17 mouse cellular contexts compared by ENCODE assay signal in genomic region chr16:8734693-8735092, GRCm38 (mm10). TPM values are rescaled to one million over a fixed set of nuclear protein-coding genes. Genes with fewer than 3 reads are reported as not detected.
A peak's percentile ranks its signal among the peaks of the same experiment; 100 is the strongest.
DNase-seq lines count a peak whose midpoint lies in the region; ATAC-seq lines count a peak whose summit lies in the region.
"Had no signal": no experiment of that assay in that cellular context is flagged by ENCODE, and none has a peak within 500 bp of the region (broad histone marks: within the 10 kb centered on the region; RNA-seq: fewer than 3 reads in every experiment).

No protein-coding gene starts in this region.

- no peaks in the 10 kb centered on the region for H3K27me3 ChIP-seq in hindbrain, embryonic 14.5 days (ENCODE audit: control insufficient read depth, insufficient read depth, low read length)
- no peaks in the 10 kb centered on the region for H3K27me3 ChIP-seq in hindbrain, embryonic 16.5 days (replicated peaks; ENCODE audit: control insufficient read depth, insufficient read depth, low read length)
- no peaks in the 10 kb centered on the region for H3K27me3 ChIP-seq in neural tube, embryonic 12.5 days (replicated peaks)
- H3K27me3 ChIP-seq: intestine, embryonic 15.5 days had no signal

- no peak overlapping the region for H3K9ac ChIP-seq in hindbrain, embryonic 14.5 days
- no peak overlapping the region for H3K9ac ChIP-seq in hindbrain, embryonic 16.5 days (ENCODE audit: low read depth, low read length)
- H3K9ac ChIP-seq in neural tube, embryonic 12.5 days, result no peak overlapping the region
- H3K9ac ChIP-seq: intestine, embryonic 15.5 days had no signal

- DNase-seq in adrenal gland, adult 2 months, result peak; percentile 60
- DNase-seq in adrenal gland, postnatal 4 days (ENCODE audit: low spot score in 2 of 2), result no peak
- DNase-seq in hindbrain, embryonic 14.5 days (ENCODE audit: low spot score), result no peak
- no peak for DNase-seq in neural tube, embryonic 10.5 days (ENCODE audit: extremely low spot score, low spot score)
- DNase-seq in natural killer cell, adult 2 months (ENCODE audit: low spot score in 2 of 2), result no peak
- no peak for DNase-seq in retina, embryonic 14.5 days (ENCODE audit: low spot score)
- DNase-seq: kidney, postnatal 14 days had no signal

- no peaks in the 10 kb centered on the region for H3K9me3 ChIP-seq in hindbrain, embryonic 14.5 days (ENCODE audit: control insufficient read depth, low read length)
- H3K9me3 ChIP-seq in hindbrain, embryonic 16.5 days (ENCODE audit: control insufficient read depth, low read length), result no peaks in the 10 kb centered on the region
- H3K9me3 ChIP-seq in neural tube, embryonic 12.5 days, result no peaks in the 10 kb centered on the region
- H3K9me3 ChIP-seq: intestine, embryonic 15.5 days had no signal

- no peaks in the 10 kb centered on the region for H3K36me3 ChIP-seq in hindbrain, embryonic 14.5 days (replicated peaks; ENCODE audit: control insufficient read depth, insufficient read depth)
- H3K36me3 ChIP-seq in hindbrain, embryonic 16.5 days (ENCODE audit: control insufficient read depth, insufficient read depth, low read length), result no peaks in the 10 kb centered on the region
- no peaks in the 10 kb centered on the region; the same call in 1 of the 2 replicates for H3K36me3 ChIP-seq in neural tube, embryonic 12.5 days
- H3K36me3 ChIP-seq: intestine, embryonic 15.5 days had no signal

- H3K27ac ChIP-seq in hindbrain, embryonic 14.5 days, result no peak overlapping the region
- no peak overlapping the region for H3K27ac ChIP-seq in hindbrain, embryonic 16.5 days (ENCODE audit: low read depth, low read length)
- H3K27ac ChIP-seq in neural tube, embryonic 12.5 days, result no peak overlapping the region
- H3K27ac ChIP-seq: intestine, embryonic 15.5 days had no signal

- WGBS in hindbrain, embryonic 14.5 days, result 83% methylated on average over 4 of the region's 4 CpGs
- WGBS in hindbrain, embryonic 16.5 days, result 82% methylated on average over 4 of the region's 4 CpGs
- 87% methylated on average over 4 of the region's 4 CpGs for WGBS in neural tube, embryonic 12.5 days

- ATAC-seq in hindbrain, embryonic 14.5 days (ENCODE audit: low FRiP score), result no peak
- no peak for ATAC-seq in hindbrain, embryonic 16.5 days
- no peak for ATAC-seq in neural tube, embryonic 12.5 days (ENCODE audit: low FRiP score, low read depth)
- ATAC-seq: intestine, embryonic 15.5 days had no signal

- H3K4me1 ChIP-seq in hindbrain, embryonic 14.5 days (replicated peaks; ENCODE audit: control insufficient read depth, insufficient read depth, low read length), result peaks cover 42% of the 10 kb centered on the region
- H3K4me1 ChIP-seq in hindbrain, embryonic 16.5 days (ENCODE audit: control insufficient read depth, insufficient read depth, low read depth, low read length), result peaks cover 32% of the 10 kb centered on the region
- peaks cover 34% of the 10 kb centered on the region for H3K4me1 ChIP-seq in neural tube, embryonic 12.5 days

- H3K4me2 ChIP-seq in hindbrain, embryonic 14.5 days (replicated peaks), result peak overlapping the region; percentile 89; the same call in 1 of the 2 replicates
- H3K4me2 ChIP-seq in hindbrain, embryonic 16.5 days (ENCODE audit: low read length), result no peak overlapping the region
- peak overlapping the region; percentile 84; the same call in 1 of the 2 replicates for H3K4me2 ChIP-seq in neural tube, embryonic 12.5 days (replicated peaks)

- no peak overlapping the region for H3K4me3 ChIP-seq in hindbrain, embryonic 14.5 days (replicated peaks; ENCODE audit: low read length)
- no peak overlapping the region for H3K4me3 ChIP-seq in hindbrain, embryonic 16.5 days (ENCODE audit: low read length)
- no peak overlapping the region for H3K4me3 ChIP-seq in neural tube, embryonic 12.5 days
- H3K4me3 ChIP-seq: intestine, embryonic 15.5 days had no signal

RNA-seq across cellular contexts. Expression of gene Gm5767, which starts 54.1 kb away (rescaled TPM):
- total RNA-seq in adrenal gland, adult 2 months (2021), result not detected
- 0.25 and 0.29 TPM in 2 replicates for polyA plus RNA-seq in adrenal gland, adult 2 months (2012; rRNA removed)
- total RNA-seq in adrenal gland, postnatal 4 days (2021), result not detected
- 0.35 TPM in 1 of 2 replicates, not detected in the other for polyA plus RNA-seq in hindbrain, embryonic 14.5 days (2014; fragmentation: Nextera tagmentation; extraction: Ambion mirVana)
- not detected in 2 replicates for polyA plus RNA-seq in hindbrain, embryonic 16.5 days (2015; fragmentation: Nextera tagmentation; extraction: Ambion mirVana)
- not detected in 2 replicates for polyA plus RNA-seq in neural tube, embryonic 12.5 days (2016; fragmentation: Nextera tagmentation; extraction: Ambion mirVana)
- total RNA-seq: ES-E14; gastrocnemius, adult 18-20 months; layer of hippocampus, postnatal 25 days; liver, adult 2 months had no signal
- polyA plus RNA-seq: cortical plate, adult 2 months; heart, embryonic 16.5 days; intestine, embryonic 15.5 days; small intestine, adult 2 months had no signal

RNA-seq across cellular contexts. Expression of gene Usp7, which starts 57.4 kb away (rescaled TPM):
- 100 to 1,000 TPM in 1 of 2 experiments, 10 to 100 TPM in 1; 83.9 to 128 TPM for total RNA-seq in adrenal gland, adult 2 months (2021)
- 6.8 and 9.6 TPM in 2 replicates for polyA plus RNA-seq in adrenal gland, adult 2 months (2012; rRNA removed)
- total RNA-seq in adrenal gland, postnatal 4 days (2021), result 100 to 1,000 TPM; 142 to 178 TPM
- polyA plus RNA-seq in hindbrain, embryonic 14.5 days (2014; fragmentation: Nextera tagmentation; extraction: Ambion mirVana), result 44.7 and 44.9 TPM in 2 replicates
- polyA plus RNA-seq in hindbrain, embryonic 16.5 days (2015; fragmentation: Nextera tagmentation; extraction: Ambion mirVana), result 23.9 and 25.5 TPM in 2 replicates
- 34.7 and 38.8 TPM in 2 replicates for polyA plus RNA-seq in neural tube, embryonic 12.5 days (2016; fragmentation: Nextera tagmentation; extraction: Ambion mirVana)
